Mouse (Mus musculus): Measurements from ENCODE around the gene Itgav. TPM values are rescaled to one million over a fixed set of nuclear protein-coding genes. Genes with fewer than 3 reads are reported as not detected.

The Itgav gene
- polyA plus RNA-seq, 1 experiment: 17.5 TPM

DNA sequence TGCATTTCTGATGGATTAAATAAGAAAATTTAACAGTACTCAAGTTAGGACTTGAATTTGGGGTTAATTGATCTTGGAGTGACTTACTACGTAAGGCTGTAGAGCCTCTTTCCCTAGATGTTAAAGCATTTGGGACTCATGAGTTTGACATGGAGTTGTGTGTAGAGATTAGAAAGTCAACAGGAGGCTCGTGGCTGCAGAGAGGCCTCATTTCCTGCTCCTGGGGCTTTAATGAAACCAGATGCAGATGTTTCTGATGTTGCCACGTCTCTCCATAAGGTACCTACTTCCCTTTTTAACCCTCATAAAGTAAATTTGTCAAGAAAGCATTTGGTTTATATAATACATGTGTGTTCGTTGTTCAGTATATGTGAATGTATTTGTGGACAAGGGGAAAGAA is 132.0 kb downstream of the Itgav start:
- TF ChIP-seq POLR2A (IDR thresholded peaks at IDR 0.05; ENCODE audit: low read depth, low read length): no peak
- no peak for TF ChIP-seq CTCF (IDR thresholded peaks at IDR 0.05; ENCODE audit: extremely low read depth, insufficient read depth, insufficient read length, insufficient replicate concordance)

More for the DNA sequence above, 132.0 kb downstream of the Itgav start:
- WGBS: 15% methylated on average over 4 of the region's 4 CpGs
- no peak overlapping the region for H3K27ac ChIP-seq (ENCODE audit: insufficient read depth, low read length)
- no peak for DNase-seq (ENCODE audit: low read depth in 1 of 2, low spot score in 2 of 2)
- no peaks in the 10 kb centered on the region for H3K27me3 ChIP-seq (ENCODE audit: control insufficient read depth, insufficient read depth, low read length)
- no peak overlapping the region for H3K4me3 ChIP-seq (ENCODE audit: extremely low read depth, insufficient read depth, insufficient read length)
- no peaks in the 10 kb centered on the region for H3K36me3 ChIP-seq (ENCODE audit: control insufficient read depth, insufficient read depth, low read length)
- H3K4me1 ChIP-seq (ENCODE audit: control insufficient read depth, insufficient read depth, insufficient read length): no peaks in the 10 kb centered on the region

Other genes with a start within 250 kb of the Itgav start
- gene Zc3h15, start 80.0 kb upstream of the Itgav start, polyA plus RNA-seq (2012; rRNA removed): 10.1 and 10.5 TPM in 2 replicates
- gene Fam171b, start 88.2 kb downstream of the Itgav start, polyA plus RNA-seq (2012; rRNA removed): 0.07 and 0.15 TPM in 2 replicates
- not detected in 2 replicates for gene Zswim2, start 216.8 kb downstream of the Itgav start, polyA plus RNA-seq (2012; rRNA removed)
- not detected in 2 replicates for gene Gm13698, start 231.3 kb downstream of the Itgav start, polyA plus RNA-seq (2012; rRNA removed)
- not detected in 2 replicates for gene Gm13693, start 237.1 kb downstream of the Itgav start, polyA plus RNA-seq (2012; rRNA removed)
- not detected in 2 replicates for gene Gm13695, start 242.9 kb downstream of the Itgav start, polyA plus RNA-seq (2012; rRNA removed)
- gene Gm13696, start 248.7 kb downstream of the Itgav start, polyA plus RNA-seq (2012; rRNA removed): not detected in 2 replicates